Comparison of ENCODE assay signal across 11 mouse cellular contexts in the genomic region with DNA sequence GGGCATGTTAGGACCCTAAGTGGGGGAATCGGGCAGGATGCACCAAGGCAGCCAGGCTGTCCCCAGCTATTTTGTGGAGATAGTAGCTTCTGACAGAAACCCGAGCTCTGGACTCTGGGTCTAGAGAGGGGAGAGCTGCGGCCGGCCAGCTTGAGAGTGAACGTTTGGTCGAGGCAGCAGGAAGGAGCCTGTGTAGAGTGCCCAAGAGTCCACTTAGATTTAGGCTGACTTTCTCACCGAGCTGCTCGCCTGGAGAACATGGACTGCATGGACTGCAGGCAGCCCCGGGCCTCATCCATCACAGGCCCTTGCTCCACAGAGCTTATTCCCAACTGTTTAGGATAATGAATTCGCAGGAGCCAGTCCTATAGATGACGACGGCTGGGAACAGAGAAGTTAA. TPM values are rescaled to one million over a fixed set of nuclear protein-coding genes. Genes with fewer than 3 reads are reported as not detected.
DNase-seq lines count a peak whose midpoint lies in the region; ATAC-seq and TF ChIP-seq lines count a peak whose summit lies in the region.
"Had no signal": no experiment of that assay in that cellular context is flagged by ENCODE, and none has a peak within 500 bp of the region (broad histone marks: within the 10 kb centered on the region; RNA-seq: fewer than 3 reads in every experiment).

No protein-coding gene starts in this region.

- peak overlapping the region; percentile 51 for H3K4me2 ChIP-seq in heart, embryonic 14.5 days (ENCODE audit: low read length)
- H3K4me2 ChIP-seq in forebrain, embryonic 16.5 days (ENCODE audit: low read length) = peak overlapping the region; percentile 44
- peak overlapping the region; percentile 50 for H3K4me2 ChIP-seq in midbrain, embryonic 12.5 days (replicated peaks)

- ATAC-seq in heart, embryonic 14.5 days (ENCODE audit: insufficient number of reproducible peaks, insufficient read depth, low FRiP score, low read depth) = no peak
- ATAC-seq in forebrain, embryonic 16.5 days = peak; percentile 8; the same call in 1 of the 2 replicates
- ATAC-seq in midbrain, embryonic 12.5 days (ENCODE audit: low FRiP score, low read depth) = no peak
- ATAC-seq: CD4-positive, CD25-positive, alpha-beta regulatory T cell, adult 4 months had no signal

- no peak for TF ChIP-seq POLR2A in brain, embryonic 14.5 days (IDR thresholded peaks at IDR 0.05; ENCODE audit: borderline replicate concordance, extremely low read depth, insufficient read depth, insufficient read length, poor library complexity, severe bottlenecking)

- TF ChIP-seq CTCF in brain, embryonic 14.5 days (IDR thresholded peaks at IDR 0.05; ENCODE audit: borderline replicate concordance, extremely low read depth, insufficient read depth, insufficient read length) = no peak

- no peaks in the 10 kb centered on the region for H3K27me3 ChIP-seq in heart, embryonic 14.5 days (ENCODE audit: control insufficient read depth, insufficient read depth, low read length)
- H3K27me3 ChIP-seq in forebrain, embryonic 16.5 days (replicated peaks; ENCODE audit: control insufficient read depth, insufficient read depth, low read length) = no peaks in the 10 kb centered on the region
- peaks cover 18% of the 10 kb centered on the region; the same call in 1 of the 2 replicates for H3K27me3 ChIP-seq in midbrain, embryonic 12.5 days

- H3K9ac ChIP-seq in heart, embryonic 14.5 days (ENCODE audit: low read length) = peak overlapping the region; percentile 59
- peak overlapping the region; percentile 7; the same call in 1 of the 2 replicates for H3K9ac ChIP-seq in forebrain, embryonic 16.5 days (replicated peaks; ENCODE audit: low read depth, low read length)
- peak overlapping the region; percentile 43; the same call in 1 of the 2 replicates for H3K9ac ChIP-seq in midbrain, embryonic 12.5 days (replicated peaks)

- H3K36me3 ChIP-seq in heart, embryonic 14.5 days (ENCODE audit: control insufficient read depth, insufficient read depth, low read length) = peaks cover 24% of the 10 kb centered on the region
- H3K36me3 ChIP-seq in forebrain, embryonic 16.5 days (ENCODE audit: control insufficient read depth, insufficient read depth) = no peaks in the 10 kb centered on the region
- peaks cover 13% of the 10 kb centered on the region for H3K36me3 ChIP-seq in midbrain, embryonic 12.5 days

- peaks cover 82 to 99% of the 10 kb centered on the region in 2 experiments for H3K4me1 ChIP-seq in heart, embryonic 14.5 days (ENCODE audit: control insufficient read depth in 2 of 2, insufficient read depth in 2 of 2, low read length in 2 of 2)
- peaks cover 77% of the 10 kb centered on the region for H3K4me1 ChIP-seq in forebrain, embryonic 16.5 days (replicated peaks; ENCODE audit: control insufficient read depth, insufficient read depth, low read length)
- H3K4me1 ChIP-seq in midbrain, embryonic 12.5 days = peaks cover 100% of the 10 kb centered on the region

- H3K27ac ChIP-seq in heart, embryonic 14.5 days (replicated peaks in 1 of 2; ENCODE audit: control insufficient read depth in 1 of 2, insufficient read depth in 1 of 2, low read depth in 2 of 2, low read length in 2 of 2) = peak overlapping the region; percentile 74 to 88
- H3K27ac ChIP-seq in forebrain, embryonic 16.5 days (ENCODE audit: low read length) = peak overlapping the region; percentile 84
- H3K27ac ChIP-seq in midbrain, embryonic 12.5 days (replicated peaks) = peak overlapping the region; percentile 93

- WGBS in heart, embryonic 14.5 days = 20% methylated on average over 12 of the region's 12 CpGs
- 11% methylated on average over 12 of the region's 12 CpGs for WGBS in forebrain, embryonic 16.5 days
- 19% methylated on average over 12 of the region's 12 CpGs for WGBS in midbrain, embryonic 12.5 days

- DNase-seq in heart, postnatal 36 days = no peak
- DNase-seq in brain, embryonic 14.5 days (ENCODE audit: low read depth) = peak; percentile 59
- no peak for DNase-seq in ovary, adult 18-20 months (ENCODE audit: low spot score)
- no peak for DNase-seq in T-cell, adult 2 months (ENCODE audit: low spot score)
- no peak for DNase-seq in natural killer cell, adult 2 months (ENCODE audit: low spot score in 2 of 2)
- DNase-seq: lung, postnatal 4 days; thymus, postnatal 4 days had no signal

- H3K4me3 ChIP-seq in heart, embryonic 14.5 days (ENCODE audit: control insufficient read depth in 1 of 2, insufficient read depth in 1 of 2, low read depth in 1 of 2, low read length in 2 of 2) = no peak overlapping the region
- no peak overlapping the region for H3K4me3 ChIP-seq in forebrain, embryonic 16.5 days (replicated peaks; ENCODE audit: low read length)
- 0 out of 2 replicates have a peak overlapping the region, but pooled peaks have one; percentile 2 for H3K4me3 ChIP-seq in midbrain, embryonic 12.5 days

- intact Hi-C loops in heart, postnatal 36 days (cut with DNase I) = no loop called here

- no peaks in the 10 kb centered on the region for H3K9me3 ChIP-seq in heart, embryonic 14.5 days (ENCODE audit: control insufficient read depth, low read length)
- no peaks in the 10 kb centered on the region for H3K9me3 ChIP-seq in forebrain, embryonic 16.5 days (ENCODE audit: control insufficient read depth, low read length)
- no peaks in the 10 kb centered on the region for H3K9me3 ChIP-seq in midbrain, embryonic 12.5 days

RNA-seq across cellular contexts. Expression of gene Gins2, which starts 38.7 kb away (rescaled TPM):
- 51.1 and 60.6 TPM in 2 replicates for polyA plus RNA-seq in heart, embryonic 14.5 days (2014; fragmentation: Nextera tagmentation; extraction: Ambion mirVana)
- 1 to 10 TPM in 1 of 2 experiments, under 1 TPM in 1; 0.86 to 1.7 TPM for total RNA-seq in heart, postnatal 36 days (2021)
- 22.9 and 37.8 TPM in 2 replicates for polyA plus RNA-seq in brain, embryonic 14.5 days (2012; rRNA removed)
- 23.1 and 24.3 TPM in 2 replicates for polyA plus RNA-seq in forebrain, embryonic 16.5 days (2015; fragmentation: Nextera tagmentation; extraction: Ambion mirVana)
- 73.7 and 84.8 TPM in 2 replicates for polyA plus RNA-seq in midbrain, embryonic 12.5 days (2016; fragmentation: Nextera tagmentation; extraction: Ambion mirVana)

Comparison
In these comparisons a context has a peak if more than half of its experiments do, and no peak if none do; other contexts are left out.
1. H3K9ac ChIP-seq: peak in every context shown above with its lines; median percentile 59 in heart, embryonic 14.5 days; 43 in midbrain, embryonic 12.5 days; 7 in forebrain, embryonic 16.5 days.